Mouse (Mus musculus): ENCODE measurements around the gene Alkbh3.
A peak's percentile ranks its signal among the peaks of the same experiment; 100 is the strongest.

The Alkbh3 gene

GRCm38 (mm10) chr2:93992810-93993209, 17.8 kb downstream of the Alkbh3 start:
- DNase-seq (ENCODE audit: low spot score): no peak

- peak; percentile 49 for DNase-seq (ENCODE audit: low spot score)
These were observed 18.3 kb downstream of the Alkbh3 start for GRCm38 (mm10) chr2:93992259-93992658.

GRCm38 (mm10) chr2:93991336-93991735, 19.3 kb downstream of the Alkbh3 start:
- DNase-seq (ENCODE audit: low spot score): no peak

DNA sequence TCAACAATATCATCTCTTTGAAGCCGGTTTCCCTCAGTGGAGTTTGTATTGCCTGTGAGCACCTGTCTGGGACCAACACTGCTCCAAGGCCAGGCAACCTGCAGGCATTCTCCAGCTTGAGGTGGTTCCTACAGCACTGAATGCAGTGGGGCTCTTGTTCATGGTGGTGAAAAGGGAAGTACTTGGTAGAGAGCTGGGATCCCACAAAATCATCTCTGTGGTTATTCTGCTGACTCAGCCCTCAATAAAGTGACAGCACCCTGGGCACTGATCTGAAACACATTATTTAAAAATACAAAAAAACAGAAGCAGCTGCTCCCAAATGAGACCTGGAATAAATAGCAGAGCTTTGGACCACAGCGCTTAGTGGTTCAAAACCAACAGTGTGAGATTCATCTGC, 22.2 kb downstream of the Alkbh3 start:
- no peak for DNase-seq (ENCODE audit: low spot score)

DNA sequence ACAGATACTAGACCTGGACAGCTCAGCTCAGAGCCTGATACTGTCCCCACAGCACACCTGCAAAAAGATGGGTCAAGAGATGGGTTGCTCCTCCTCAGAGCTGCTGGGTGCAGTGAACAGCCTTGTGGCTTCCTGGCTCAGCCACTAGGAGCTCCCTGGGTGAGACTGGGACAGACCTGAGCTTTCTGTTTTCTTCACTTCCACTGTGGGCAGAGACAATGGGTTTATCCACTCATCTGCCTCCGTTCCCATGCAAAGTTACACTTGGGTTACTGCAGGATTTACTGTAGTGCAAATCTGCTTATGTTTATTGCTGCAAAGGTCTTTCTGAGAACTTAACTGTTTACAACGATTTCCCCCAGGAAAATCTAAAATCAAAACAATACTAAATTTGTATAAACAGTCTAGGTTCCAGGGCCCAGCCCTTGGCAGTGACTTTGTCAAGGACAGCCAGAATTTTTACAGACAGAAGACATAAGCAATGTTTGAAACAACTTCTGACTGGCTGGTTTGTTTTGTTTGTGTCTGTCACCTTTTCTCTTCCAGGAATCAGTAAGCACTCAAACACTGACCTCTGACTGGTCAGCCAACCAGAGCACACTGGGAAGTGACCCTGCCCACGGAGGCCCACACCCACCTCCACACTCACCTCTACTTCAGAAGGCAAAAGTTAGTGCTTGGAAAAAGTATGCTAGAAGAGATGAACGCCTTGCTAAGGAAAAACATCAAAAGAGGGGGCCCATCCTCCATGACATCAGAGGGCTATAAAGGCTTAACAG, 28.0 kb downstream of the Alkbh3 start:
- DNase-seq (ENCODE audit: low spot score): no peak

- DNase-seq (ENCODE audit: low spot score): no peak
These were observed 31.1 kb downstream of the Alkbh3 start for GRCm38 (mm10) chr2:93979249-93980120.

GRCm38 (mm10) chr2:93976436-93977252, 34.0 kb downstream of the Alkbh3 start:
- peak; percentile 72 for DNase-seq (ENCODE audit: low spot score)

GRCm38 (mm10) chr2:93975526-93976435, 34.8 kb downstream of the Alkbh3 start:
- DNase-seq (ENCODE audit: low spot score): no peak

DNA sequence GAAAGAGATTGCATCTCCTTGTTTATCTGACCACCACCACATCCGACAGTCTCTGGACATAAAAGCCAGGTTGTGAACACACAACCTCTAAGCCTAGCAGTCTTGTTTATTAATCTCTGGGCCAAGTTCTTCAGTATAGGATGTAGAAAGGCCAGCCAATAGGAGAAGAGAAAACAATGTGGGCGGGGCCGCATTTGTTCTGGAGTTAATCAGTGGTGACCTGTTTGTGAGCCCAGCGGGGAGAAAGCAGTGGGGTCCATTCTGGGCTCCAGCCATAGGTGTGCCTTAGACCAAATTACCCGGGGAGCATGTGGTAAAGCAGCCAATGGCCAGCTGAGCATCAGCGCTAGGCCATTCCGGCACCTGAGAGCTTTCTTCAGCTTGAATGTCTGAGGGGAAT, 35.6 kb downstream of the Alkbh3 start:
- no peak for DNase-seq (ENCODE audit: low spot score)

- no peak for DNase-seq (ENCODE audit: low spot score)
These were observed 39.0 kb downstream of the Alkbh3 start for GRCm38 (mm10) chr2:93971647-93972046.

- peak; percentile 73 for DNase-seq (ENCODE audit: low spot score)
These were observed 46.0 kb downstream of the Alkbh3 start for GRCm38 (mm10) chr2:93964494-93965160.

DNA sequence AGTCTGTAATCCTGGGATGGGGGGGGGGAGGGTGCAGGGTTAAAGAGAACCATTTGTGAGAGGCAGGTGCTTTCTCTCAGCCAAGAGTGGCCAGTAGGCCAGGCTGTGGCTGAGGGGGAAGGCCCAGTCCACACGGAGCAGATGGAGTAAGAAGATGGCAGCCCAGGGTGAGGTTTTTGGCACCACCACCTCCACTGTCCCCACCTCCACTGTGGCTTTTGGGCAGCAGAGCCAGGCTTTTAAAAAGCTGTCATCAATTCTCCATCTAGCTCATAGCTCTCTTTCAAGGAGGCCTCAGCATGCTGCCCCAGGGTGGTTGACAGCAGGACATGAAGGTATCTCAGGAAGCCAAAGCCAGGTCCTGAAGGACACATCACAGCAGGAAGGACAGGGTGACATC, 46.8 kb downstream of the Alkbh3 start:
- DNase-seq (ENCODE audit: low spot score): no peak

- no peak for DNase-seq (ENCODE audit: low spot score)
These were observed 48.9 kb downstream of the Alkbh3 start for GRCm38 (mm10) chr2:93961716-93962115.

- DNase-seq (ENCODE audit: low spot score): no peak
These were observed 51.3 kb downstream of the Alkbh3 start for GRCm38 (mm10) chr2:93959346-93959745.

DNA sequence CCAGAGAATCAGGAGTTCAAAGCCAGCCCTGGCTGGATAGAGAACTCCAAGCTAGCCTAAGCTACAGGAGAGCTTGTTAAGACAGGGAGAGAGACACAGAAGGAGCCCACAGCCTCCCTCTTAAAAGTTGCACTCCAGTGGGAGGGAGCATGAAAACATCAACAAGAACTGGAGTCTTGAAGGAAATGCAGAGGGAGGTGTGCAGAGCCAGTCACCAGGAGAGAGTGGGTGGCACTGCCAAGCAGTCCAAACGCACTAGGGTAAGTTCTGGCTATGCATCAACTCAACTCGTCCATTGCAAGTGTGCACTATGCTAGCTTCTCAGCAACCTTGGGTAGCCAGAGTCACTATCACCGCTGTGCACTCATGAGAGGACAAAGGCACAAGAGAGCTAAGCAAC, 52.4 kb downstream of the Alkbh3 start:
- no peak for DNase-seq (ENCODE audit: low spot score)

DNA sequence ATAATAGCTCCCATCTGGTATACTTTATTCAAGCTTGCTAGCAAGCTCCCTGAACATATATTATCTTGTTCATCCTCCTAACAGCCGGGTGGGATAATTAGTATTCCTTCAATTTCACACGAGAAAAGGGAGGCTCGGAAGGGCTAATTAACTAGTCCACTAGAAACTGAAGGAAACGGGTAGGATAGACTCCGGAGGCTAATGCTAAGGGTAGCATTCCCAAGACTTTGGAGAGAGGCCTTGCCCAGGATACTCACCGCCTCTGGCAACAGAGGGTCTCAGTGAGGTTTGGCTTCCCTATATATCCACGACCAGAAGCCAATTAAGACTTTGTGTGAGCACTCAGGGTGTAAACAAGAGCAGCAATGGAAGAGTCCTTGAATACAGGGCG, 52.8 kb downstream of the Alkbh3 start:
- DNase-seq (ENCODE audit: low spot score): no peak

- peak; percentile 88 for DNase-seq (ENCODE audit: low spot score)
These were observed 53.5 kb downstream of the Alkbh3 start, which contains the start of gene Gm13889 for GRCm38 (mm10) chr2:93956908-93957784. Gene Gm13889, minus strand, starts transcription at chr2:93957201.

- peak; percentile 57 for DNase-seq (ENCODE audit: low spot score)
These were observed 54.2 kb downstream of the Alkbh3 start for GRCm38 (mm10) chr2:93956331-93956801.

GRCm38 (mm10) chr2:93955886-93956285, 54.7 kb downstream of the Alkbh3 start:
- no peak for DNase-seq (ENCODE audit: low spot score)

Measured in layer of hippocampus, adult 11-12 months (tissue).